Mouse (Mus musculus): Measurements from ENCODE around the gene Ppib.

- no peak for TF ChIP-seq EP300 (optimal IDR thresholded peaks at IDR 0.05)
- no peak for TF ChIP-seq CTCF (IDR thresholded peaks at IDR 0.05; ENCODE audit: low read depth)
Measured at GRCm38 (mm10) chr9:66072754-66073153, 12.7 kb downstream of the Ppib start.

Data from stomach, postnatal 0 days (tissue).